Mouse (Mus musculus) ovary, postnatal 36 days (tissue): ENCODE results near the gene Rgs13.
"Not testable (repeated sequence)": the region's sequence is repeated elsewhere in the genome, so short reads cannot be mapped to it uniquely, and the experiment has no call there.

Experiments used
- DNase-seq: peaks from one replicate; pipeline ENCODE4 v3.0.0; 2022; ENCODE audit warnings: low spot score, mixed read lengths

Rgs13 gene

DNA sequence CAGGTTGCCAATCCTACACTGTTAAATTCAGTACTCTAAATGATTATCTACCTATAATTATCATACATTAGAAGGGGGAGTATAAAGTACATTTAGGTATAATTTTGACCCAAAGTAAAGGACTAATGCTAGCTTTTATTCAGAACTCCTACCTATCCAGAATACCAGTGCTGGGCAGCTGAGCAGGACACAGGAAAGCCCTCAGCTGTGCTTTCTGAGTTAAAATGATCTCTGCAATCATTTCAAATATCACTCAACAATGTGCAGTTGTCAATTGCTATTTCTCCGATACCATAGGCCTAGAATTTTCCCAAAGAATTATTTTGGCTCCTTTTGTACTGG lies 25.0 kb downstream of the Rgs13 start:
- no peak for DNase-seq

DNA sequence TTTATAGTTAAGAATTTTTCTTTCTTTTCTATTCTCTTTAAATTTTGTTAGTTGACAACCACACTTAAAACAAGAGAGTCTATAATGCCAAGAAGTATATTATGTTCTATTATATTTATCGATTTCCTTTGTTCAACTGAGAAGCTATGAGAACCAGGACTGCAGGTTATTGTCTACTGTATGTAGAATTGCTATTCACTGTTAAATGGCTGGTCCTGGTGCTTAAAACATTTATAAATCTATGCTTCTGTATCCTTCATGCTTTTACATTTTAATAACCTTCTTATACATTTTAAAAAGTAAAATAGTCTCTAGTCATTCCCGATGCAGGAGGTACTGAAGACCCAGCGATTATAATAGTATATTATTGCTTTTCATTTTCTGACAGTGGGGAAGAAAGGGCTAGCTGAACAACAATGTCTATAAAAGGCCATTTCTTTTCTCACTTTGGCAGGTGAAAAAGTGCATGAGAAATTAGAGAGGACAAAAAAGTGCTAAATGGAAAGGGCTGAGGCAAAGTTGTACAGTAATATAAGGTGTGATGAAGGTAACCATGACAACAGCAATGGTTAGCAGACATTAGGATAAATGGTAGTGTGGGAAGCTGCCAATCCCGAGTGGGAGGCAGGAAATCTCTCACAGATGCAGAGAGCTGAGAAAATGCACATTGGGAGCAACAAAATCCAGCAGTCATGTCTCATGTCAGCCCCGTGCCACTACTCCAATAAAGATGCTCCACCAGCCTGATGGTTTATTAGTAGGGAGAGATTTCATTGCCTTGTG lies 25.6 kb downstream of the Rgs13 start:
- DNase-seq: no peak

DNA sequence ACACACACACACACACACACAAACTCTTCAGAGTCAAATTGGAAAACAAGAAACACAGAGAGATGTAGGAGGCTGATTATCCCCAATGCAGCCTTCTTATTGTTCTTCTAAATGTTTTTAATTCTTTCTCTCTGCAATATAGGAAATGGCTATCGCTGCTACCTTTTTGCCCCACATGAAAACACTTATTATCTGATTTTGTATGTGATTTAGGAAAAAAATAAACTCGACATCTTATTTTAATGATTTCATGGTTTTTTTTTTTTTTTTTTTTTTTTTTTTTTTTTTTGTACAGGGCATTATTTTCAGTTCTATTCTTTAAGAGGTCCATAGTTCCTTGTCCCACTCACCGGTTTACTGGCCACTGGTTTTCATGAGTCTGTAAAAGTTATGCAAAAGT lies 27.2 kb downstream of the Rgs13 start:
- no peak for DNase-seq

DNA sequence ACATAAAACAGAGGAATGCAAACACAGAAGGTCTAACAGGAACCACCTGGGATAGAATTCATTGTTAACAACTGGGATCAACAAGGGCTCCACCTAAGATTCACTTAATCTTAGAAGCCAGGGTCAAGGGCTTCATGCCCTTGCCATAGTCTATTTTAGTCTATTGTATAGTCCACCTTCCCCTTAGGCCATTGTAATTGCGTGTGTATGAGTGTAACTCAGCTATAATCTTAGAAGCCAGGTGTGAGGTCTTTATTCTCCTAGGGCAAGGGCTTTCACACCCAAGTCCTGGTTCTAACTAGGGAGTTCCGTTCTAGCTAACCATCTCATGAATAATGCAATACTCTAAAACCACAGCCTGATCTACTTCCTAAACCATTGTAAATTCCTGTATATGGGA lies 35.8 kb downstream of the Rgs13 start:
- DNase-seq: not testable (repeated sequence)

DNA sequence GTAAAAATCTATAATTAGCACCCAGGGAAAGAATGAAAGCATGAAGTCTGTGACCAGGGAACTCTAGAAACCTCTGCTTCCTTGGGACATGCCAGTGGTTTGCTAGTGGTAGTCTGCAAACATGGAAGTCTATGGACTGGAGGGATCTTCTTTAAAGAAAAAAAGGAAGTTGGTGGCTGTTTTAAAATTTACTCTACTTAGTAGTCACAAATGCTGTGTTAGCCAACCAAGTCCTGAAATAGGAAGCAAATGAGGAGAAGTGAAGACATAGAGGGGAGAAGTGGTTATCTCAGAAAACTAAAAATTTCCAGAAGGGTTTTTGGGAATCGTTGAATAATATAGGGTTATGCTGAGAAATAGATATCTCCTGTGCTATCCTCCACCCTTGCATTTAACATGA lies 37.3 kb downstream of the Rgs13 start:
- DNase-seq: no peak

DNA sequence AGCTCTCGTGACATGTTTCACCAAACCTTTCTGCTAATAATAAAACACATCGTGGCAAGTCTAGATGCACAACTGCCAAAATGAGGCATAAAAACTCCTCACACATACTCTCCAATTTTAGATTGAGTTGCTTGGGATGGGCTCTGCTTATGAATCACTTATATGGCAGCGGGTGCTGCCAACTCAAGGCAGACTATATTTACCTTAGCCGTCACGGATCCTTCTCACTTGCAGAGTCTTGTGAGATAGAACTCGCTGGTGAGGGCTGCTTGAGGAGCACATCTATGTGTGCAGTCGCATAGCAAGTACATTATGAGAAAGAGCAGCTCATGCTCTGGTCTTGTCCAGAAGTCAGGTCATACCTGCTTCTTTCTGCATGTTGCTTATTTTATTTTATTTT lies 49.2 kb downstream of the Rgs13 start:
- DNase-seq: no peak

DNA sequence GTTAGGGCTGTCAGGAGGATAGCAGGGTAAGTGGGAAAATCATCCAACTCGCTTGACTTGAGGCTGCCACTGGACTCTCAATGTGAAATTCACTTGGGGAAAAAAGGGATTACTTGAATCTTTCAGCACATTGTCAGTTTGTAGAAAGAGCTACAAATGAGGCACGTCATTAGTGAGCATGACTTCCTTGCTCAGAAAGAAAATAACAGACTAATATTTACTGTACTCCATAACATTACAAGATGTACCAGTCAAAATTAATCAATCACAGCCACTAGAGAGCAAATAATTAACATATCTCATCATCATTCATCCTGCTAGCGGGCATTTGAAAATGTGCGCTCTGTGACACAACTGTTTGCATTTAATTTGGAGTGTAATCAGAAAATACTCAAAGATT lies 57.1 kb downstream of the Rgs13 start:
- DNase-seq: no peak

DNA sequence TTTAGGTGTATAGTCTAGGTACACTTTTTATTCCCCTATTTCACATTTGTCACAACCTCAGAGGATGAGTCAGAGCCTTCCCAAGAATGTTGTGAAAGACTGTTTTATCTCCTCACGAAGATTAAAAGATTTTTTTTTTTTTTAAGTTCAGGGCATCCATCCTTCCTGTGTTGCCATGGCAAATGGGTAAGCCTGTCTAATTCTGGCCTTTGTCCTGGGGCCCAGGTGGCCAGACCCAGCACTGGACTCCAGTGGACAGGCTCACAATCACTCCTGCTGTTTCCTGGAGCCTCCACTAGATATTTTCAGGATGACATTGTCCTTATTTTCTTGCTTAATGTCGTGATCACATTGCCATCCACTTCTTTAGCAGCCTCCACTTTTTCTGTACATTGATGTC lies 57.7 kb downstream of the Rgs13 start:
- no peak for DNase-seq

DNA sequence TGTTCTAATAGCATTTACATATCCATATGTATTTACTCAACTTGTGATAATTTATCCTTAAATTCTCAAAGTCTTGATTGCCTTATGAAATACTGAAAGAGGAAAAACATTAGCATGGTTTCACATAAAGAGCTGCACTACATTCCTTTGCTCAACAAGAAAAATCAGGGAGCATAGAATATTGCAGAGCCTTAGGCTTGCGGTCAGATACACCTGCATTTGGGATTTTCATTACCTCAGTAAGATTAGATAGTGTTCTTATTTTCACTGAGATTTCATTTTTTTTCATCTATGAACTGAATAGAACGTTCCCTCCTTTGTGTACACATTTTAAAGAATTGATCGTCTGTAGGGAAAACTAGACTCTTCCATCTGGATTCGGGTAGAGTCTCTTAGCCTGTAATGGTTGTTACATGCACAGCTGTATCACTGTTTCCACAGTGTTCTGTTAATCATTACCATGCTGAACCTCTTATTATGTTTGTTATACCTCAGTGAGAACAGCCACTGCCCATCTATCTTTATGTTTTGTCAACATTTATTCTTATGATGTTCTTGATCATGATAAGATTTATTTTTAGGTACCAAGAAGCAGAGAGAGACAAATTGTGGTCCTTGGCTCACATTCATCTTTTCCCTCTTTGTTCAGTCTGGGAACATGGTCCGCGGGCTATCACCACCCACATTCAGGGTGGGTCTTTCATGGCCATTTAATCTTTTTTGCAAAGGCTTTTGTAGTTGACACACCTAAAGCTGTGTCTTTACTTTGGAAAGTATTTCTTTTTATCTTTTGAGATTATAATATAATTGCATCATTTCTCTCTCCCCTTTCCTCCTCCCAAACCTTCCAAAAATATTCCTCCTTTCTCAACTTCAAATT lies 61.1 kb downstream of the Rgs13 start:
- no peak for DNase-seq

DNA sequence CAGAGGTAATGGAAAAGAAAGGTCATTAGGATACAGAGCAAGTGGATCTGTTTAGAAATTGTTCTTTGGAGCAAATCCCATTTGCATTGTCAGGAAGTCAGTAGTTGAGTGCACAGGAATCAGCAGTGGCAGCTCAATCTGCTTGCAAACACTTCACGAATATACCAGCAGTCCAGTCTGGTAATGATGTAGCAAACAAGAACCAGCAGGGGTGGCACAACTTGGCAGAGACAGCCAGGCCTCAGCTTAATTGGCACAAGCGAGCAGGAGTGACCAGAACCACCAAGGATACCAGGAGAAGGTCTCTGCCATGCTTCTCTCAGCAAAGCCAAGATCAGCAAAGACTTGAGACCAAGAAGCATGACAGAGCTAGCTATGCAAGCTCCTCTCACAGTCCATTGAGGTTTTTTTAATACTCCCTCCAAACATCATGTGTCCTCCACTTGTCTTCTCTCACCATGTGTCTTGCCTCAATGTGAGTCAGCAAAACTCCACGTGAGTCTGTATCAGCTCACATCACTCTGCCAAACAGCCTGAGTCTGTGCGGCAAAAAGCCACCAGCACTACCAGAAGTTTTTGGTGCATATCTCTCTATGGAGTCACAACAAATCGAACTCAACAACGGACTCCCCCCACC lies 63.6 kb downstream of the Rgs13 start:
- DNase-seq: no peak

DNA sequence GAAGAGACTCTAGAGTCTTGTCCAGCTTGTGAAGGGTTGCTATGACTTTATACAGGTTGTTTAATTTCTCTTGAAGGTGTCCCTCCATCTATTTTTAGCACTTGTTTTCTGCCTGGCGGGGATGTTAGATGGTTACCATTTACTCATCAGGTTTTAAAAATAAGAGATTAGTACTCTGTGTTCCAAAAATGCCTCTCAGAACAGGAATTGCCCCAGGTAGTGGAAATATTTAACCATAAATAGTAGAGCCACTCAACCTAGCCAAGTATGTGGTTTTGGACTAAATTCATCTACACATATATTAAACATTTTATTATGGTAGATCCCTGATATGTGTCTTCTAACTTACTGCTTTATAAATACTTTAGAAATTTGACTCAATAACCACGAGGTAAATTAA lies 64.2 kb downstream of the Rgs13 start:
- no peak for DNase-seq

DNA sequence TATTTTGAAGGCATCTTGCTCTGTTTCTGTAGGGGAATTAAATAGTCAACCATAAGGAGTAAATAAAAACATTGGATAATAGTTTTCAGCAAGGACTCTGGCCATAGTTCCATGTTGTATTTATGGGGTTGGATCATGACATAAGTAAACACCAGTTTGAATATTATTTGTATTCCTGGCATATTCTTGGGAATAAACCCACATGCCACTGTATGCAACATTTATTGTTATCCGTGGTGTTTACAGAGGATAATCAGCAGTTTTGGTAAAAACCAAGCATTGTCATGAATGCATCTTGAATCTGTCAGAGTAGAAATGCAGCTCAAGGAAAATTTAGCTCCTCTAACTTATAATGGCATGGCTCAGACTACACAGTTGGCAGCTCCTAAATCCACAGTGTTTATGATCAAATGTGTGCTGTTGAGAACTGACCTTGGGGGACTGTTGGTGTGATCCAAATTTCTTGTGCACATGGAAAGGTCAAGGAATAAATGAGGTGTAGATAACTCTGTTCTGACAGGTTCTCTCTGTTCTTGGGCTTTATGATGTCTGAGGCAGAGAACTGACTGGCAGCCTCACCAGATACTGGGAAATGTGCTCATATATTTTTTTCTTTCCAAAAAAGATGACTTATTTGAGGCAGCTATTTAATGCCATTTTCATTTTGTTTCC lies 78.4 kb downstream of the Rgs13 start:
- DNase-seq: no peak

DNA sequence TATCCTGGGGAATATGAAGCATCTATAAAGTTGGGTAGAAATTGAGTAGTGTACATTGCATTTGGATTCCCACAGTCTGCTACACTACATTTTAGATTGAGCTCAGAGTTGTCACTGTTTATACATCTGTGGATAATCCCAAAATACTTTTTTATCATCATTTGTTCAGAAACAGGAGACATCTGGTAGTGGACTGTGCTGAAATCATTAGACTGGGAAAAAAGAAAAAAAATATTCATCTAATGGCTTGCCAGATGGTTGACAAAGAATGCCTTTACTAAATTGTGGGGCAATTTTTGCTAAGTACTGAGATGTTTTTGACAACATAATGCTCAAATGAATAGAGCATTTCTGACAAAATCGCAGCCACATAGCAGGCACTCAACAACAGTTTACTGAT lies 86.8 kb downstream of the Rgs13 start:
- DNase-seq: no peak
